Mouse (Mus musculus) brain, embryonic 14.5 days (tissue): ENCODE measurements around the gene Sap25.

Experiments used
- CTCF ChIP-seq: fragments of 200-500 bp; IDR thresholded peaks from 2 replicates; pipeline ENCODE4 v1.5.1; 2012; ENCODE audit warnings: inconsistent platforms, mild to moderate bottlenecking, moderate library complexity, borderline replicate concordance; ENCODE audit not compliant: insufficient read depth, insufficient read length; ENCODE audit errors: extremely low read depth
- POLR2A ChIP-seq: fragments of 200-500 bp; IDR thresholded peaks from 2 replicates; pipeline ENCODE4 v1.6.1; 2012; ENCODE audit warnings: mild to moderate bottlenecking, inconsistent platforms, borderline replicate concordance; ENCODE audit not compliant: poor library complexity, insufficient read depth, insufficient read length, severe bottlenecking; ENCODE audit errors: extremely low read depth

DNA sequence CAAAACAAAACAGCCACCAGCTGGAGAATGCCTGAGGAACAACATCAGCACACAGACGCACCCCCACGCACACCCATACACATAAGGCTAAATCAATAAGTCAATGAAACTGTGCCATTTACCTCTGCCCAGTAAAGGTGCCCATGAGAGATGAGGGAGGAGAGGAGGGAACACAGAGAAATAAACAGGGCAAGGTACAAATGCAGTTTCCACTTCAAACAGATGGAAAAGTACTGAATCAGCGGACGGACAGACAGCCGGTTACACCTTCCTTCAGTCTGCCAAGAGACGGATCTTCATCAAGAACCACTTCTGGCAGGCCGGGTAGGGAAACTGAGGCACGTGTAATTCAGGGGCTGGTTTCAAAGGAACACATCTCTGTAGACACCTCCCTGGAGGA is 33.7 kb downstream of the Sap25 start:
- TF ChIP-seq POLR2A, result no peak
- no peak for TF ChIP-seq CTCF
